Mouse (Mus musculus) forebrain, postnatal 0 days (tissue): ENCODE measurements around the gene Nfix. TPM values are rescaled to one million over a fixed set of nuclear protein-coding genes. Genes with fewer than 3 reads are reported as not detected.

Experiments
- ATAC-seq: fragments of 200-750 bp; cut with Nextera tagmentation; 2 replicates; pipeline ENCODE4 v1.8.0; 2017; ENCODE audit warnings: mild to moderate bottlenecking, moderate library complexity
- DNase-seq: peaks from one replicate; pipeline ENCODE4 v3.0.0-alpha.2; 2015
- H3K27ac ChIP-seq: fragments of 300-500 bp; sonication (generic); 2 replicates; pipeline ENCODE4 v1.5.1; 2014; ENCODE audit warnings: low read depth, mild to moderate bottlenecking, antibody characterized with exemption, low read length, moderate library complexity, mixed read lengths
- H3K27me3 ChIP-seq: fragments of 300-500 bp; sonication (generic); 2 replicates; pipeline ENCODE4 v1.6.1; 2014; ENCODE audit warnings: mild to moderate bottlenecking, low read length, mixed read lengths; ENCODE audit not compliant: insufficient read depth
- H3K36me3 ChIP-seq: fragments of 300-500 bp; sonication (generic); 2 replicates; pipeline ENCODE4 v1.6.1; 2014; ENCODE audit warnings: mild to moderate bottlenecking, moderate library complexity; ENCODE audit not compliant: insufficient read depth
- H3K4me1 ChIP-seq: fragments of 300-500 bp; sonication (generic); 2 replicates; pipeline ENCODE4 v1.6.1; 2014; ENCODE audit warnings: antibody characterized with exemption; ENCODE audit not compliant: insufficient read depth
- H3K4me2 ChIP-seq: fragments of 300-500 bp; sonication (generic); 2 replicates; pipeline ENCODE4 v1.6.1; 2014; ENCODE audit warnings: low read depth, mild to moderate bottlenecking, moderate library complexity
- H3K4me3 ChIP-seq: fragments of 300-500 bp; sonication (generic); 2 replicates; pipeline ENCODE4 v1.5.1; 2014; ENCODE audit warnings: low read depth, low read length, mixed read lengths
- H3K9ac ChIP-seq: fragments of 300-500 bp; sonication (generic); 2 replicates; pipeline ENCODE4 v1.6.1; 2014; ENCODE audit warnings: mild to moderate bottlenecking
- H3K9me3 ChIP-seq: fragments of 300-500 bp; sonication (generic); 2 replicates; pipeline ENCODE4 v1.6.1; 2016; ENCODE audit warnings: low read length
- CTCF ChIP-seq: sonication (generic); IDR thresholded peaks from 2 replicates; pipeline ENCODE4 v1.5.1; 2016; ENCODE audit warnings: antibody characterized with exemption, control low read depth, low read depth
- WGBS: fragments of 180-500 bp; shearing (Covaris S2); extraction: QIAGEN DNeasy Blood & Tissue Kit; methylation state at CpG from one replicate; pipeline ENCODE4 v1.1.7; 2014; 5-methylcytosine and 5-hydroxymethylcytosine counted together
- polyA plus RNA-seq: library from polyadenylated mRNA; unstranded; fragments of >200 nt; fragmentation: Nextera tagmentation; extraction: Ambion mirVana; gene quantifications from 2 replicates; pipeline ENCODE4 v1.2.1, GENCODE M21; 2015
- total RNA-seq: library from RNA; depleted of rRNA; stranded (reverse); fragments of >200 nt; gene quantifications from 2 replicates; pipeline ENCODE4 v1.2.3, GENCODE M21; 2014

Gene Nfix
- total and polyA plus RNA-seq, 2 experiments from 2014 or later = 111 to 376 TPM

GRCm38 (mm10) chr8:84658951-84659350 lies 141.2 kb downstream of the Nfix start:
- no peak for TF ChIP-seq CTCF
- no peaks in the 10 kb centered on the region for H3K9me3 ChIP-seq
- H3K27ac ChIP-seq = no peak overlapping the region
- WGBS = 54% methylated on average over 1 of the region's 1 CpGs
- no peaks in the 10 kb centered on the region for H3K27me3 ChIP-seq
- peaks cover 7% of the 10 kb centered on the region for H3K4me1 ChIP-seq
- DNase-seq (no peak), ATAC-seq (no peak)
- H3K4me2 ChIP-seq = no peak overlapping the region
- no peaks in the 10 kb centered on the region for H3K36me3 ChIP-seq
- no peak overlapping the region for H3K4me3 ChIP-seq
- H3K9ac ChIP-seq = no peak overlapping the region

DNA sequence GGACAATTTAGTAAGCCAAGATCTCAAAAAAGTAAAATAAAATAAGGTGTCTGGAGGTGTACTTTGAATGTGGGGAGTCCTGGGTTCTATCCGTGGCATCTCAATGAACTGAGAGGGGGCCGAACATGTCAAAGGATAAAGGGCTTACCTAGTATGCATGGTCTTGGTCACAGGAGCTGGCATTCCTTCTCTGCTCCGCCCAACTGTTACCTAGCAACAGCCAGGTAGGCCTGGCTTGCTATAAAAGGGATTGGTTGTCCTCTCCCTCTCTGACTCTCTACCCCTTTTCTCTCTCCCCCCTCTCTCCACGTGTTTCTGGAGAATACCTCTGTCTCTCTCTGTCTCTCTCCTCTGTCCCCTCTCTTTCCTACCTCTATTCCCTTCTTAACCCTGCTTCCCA lies 142.5 kb downstream of the Nfix start:
- no peak for TF ChIP-seq CTCF
- no peak for DNase-seq
- no peak overlapping the region for H3K4me2 ChIP-seq
- no peak overlapping the region for H3K9ac ChIP-seq
- no peaks in the 10 kb centered on the region for H3K36me3 ChIP-seq
- no peaks in the 10 kb centered on the region for H3K9me3 ChIP-seq
- H3K4me1 ChIP-seq = no peaks in the 10 kb centered on the region
- ATAC-seq = no peak
- no peak overlapping the region for H3K4me3 ChIP-seq
- no peak overlapping the region for H3K27ac ChIP-seq
- no peaks in the 10 kb centered on the region for H3K27me3 ChIP-seq
- 44% methylated on average over 4 of the region's 4 CpGs for WGBS

DNA sequence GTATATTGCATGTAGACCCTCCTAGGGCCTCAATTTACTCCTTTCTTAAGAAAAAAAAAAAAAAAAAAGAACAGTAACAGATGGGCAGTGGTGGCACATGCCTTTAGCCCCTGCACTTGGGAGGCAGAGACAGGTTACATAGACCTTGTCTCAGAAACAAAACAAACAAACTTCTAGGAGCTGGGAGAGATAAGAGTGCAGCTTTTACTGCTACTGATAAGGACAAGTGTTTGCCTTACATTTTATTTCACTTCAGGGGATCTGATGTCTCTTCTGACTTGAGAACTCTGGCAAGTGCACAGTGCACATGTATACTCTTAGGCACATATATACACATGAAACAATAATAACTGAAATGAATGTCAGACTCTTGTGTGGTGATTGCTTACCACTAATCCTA lies 142.9 kb downstream of the Nfix start:
- H3K4me3 ChIP-seq = no peak overlapping the region
- TF ChIP-seq CTCF = no peak
- no peak for ATAC-seq
- H3K27me3 ChIP-seq = no peaks in the 10 kb centered on the region
- H3K4me1 ChIP-seq = no peaks in the 10 kb centered on the region
- H3K9ac ChIP-seq = no peak overlapping the region
- no peak for DNase-seq
- H3K36me3 ChIP-seq = no peaks in the 10 kb centered on the region
- H3K4me2 ChIP-seq = no peak overlapping the region
- no peaks in the 10 kb centered on the region for H3K9me3 ChIP-seq
- H3K27ac ChIP-seq = no peak overlapping the region

DNA sequence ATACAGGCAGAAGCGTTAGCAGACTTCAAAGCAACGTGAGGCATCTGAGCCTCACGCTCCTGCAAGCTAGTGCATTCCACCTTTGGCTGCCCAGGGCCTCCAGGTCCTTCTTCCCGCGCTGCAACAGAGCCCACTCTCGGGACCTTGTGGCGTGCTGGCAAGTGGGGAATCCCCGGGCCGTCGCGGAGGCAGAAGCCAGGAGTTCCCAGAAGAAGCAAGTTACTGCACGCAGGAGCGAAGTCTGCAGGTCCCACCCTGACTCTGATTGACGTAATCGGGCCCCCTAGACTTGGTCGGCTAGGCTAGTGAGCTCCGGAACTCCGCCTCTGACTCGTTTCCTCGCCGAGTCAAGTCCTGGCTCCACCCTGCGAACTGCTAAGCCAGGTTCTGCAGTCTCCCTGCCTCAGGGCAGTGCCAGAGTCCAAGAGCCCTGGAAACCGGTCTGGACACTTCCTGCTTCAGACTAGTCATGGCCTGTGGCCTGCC lies 143.5 kb downstream of the Nfix start:
- ATAC-seq = 0 out of 2 replicates have a peak, but pooled peaks have one; percentile 17
- WGBS = 7% methylated on average over 23 of the region's 23 CpGs

GRCm38 (mm10) chr8:84656191-84656525 lies 144.0 kb downstream of the Nfix start:
- Histone ChIP-seq H3K27me3 (no peaks in the 10 kb centered on the region), H3K4me3 (peak overlapping the region; percentile 17), H3K4me1 (no peaks in the 10 kb centered on the region), H3K4me2 (peak overlapping the region; percentile 45), H3K9me3 (no peaks in the 10 kb centered on the region), H3K36me3 (no peaks in the 10 kb centered on the region), H3K27ac (peak overlapping the region; percentile 51), H3K9ac (peak overlapping the region; percentile 45)
- no peak for TF ChIP-seq CTCF
- DNase-seq = no peak
- peak; percentile 25; the same call in 1 of the 2 replicates for ATAC-seq
- WGBS = 6% methylated on average over 10 of the region's 10 CpGs

More for the DNA sequence above, 143.5 kb downstream of the Nfix start:
- no peak for DNase-seq
- H3K4me2 ChIP-seq = peak overlapping the region; percentile 45
- TF ChIP-seq CTCF = no peak
- no peaks in the 10 kb centered on the region for H3K9me3 ChIP-seq
- no peaks in the 10 kb centered on the region for H3K27me3 ChIP-seq
- no peaks in the 10 kb centered on the region for H3K36me3 ChIP-seq
- H3K4me1 ChIP-seq = no peaks in the 10 kb centered on the region
- H3K4me3 ChIP-seq = peak overlapping the region; percentile 17; the same call in 1 of the 2 replicates
- peak overlapping the region; percentile 45 for H3K9ac ChIP-seq
- H3K27ac ChIP-seq = peak overlapping the region; percentile 51; the same call in 1 of the 2 replicates

DNA sequence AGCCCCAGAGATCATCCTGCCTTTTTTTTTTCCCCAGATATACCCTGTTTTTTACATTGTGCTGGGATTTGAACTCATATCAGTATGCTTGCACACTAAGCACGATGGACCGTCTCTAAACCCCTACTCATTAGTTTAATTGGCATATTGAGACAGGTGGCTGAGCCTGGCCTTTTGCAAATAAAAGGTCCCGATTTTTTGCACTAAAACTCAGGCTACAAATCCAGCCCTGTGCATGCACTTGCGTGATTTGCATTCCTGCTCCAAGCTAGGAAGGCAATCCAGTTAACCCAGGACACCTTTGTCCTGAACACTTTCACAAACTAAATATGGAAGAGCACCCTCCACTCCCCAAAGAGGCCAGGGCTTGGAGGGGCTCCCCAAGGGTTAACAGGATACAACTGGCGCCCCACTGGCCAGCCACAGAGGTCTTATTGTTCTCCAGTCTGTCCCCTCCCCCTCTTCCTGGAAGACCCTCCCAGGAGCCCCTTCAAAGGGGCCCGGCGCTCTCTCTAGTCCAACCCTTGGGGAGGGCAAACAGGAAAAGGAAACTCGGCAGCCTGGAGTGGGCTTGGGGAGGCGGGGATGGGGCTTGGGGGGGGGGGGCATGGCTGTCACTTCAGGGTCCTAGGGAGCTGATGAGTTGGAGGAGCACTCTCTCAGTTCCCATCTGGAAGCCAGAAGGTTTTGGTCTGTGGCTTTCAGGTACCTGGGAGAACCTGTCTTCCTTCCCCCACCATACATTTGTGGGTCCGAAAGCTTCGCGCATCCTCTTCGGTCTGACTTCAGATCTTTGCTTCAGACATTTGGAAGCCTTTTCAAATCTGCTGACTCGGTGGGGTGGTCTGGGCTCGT lies 144.6 kb downstream of the Nfix start:
- peak overlapping the region; percentile 45 for H3K9ac ChIP-seq
- H3K9me3 ChIP-seq = no peaks in the 10 kb centered on the region
- WGBS = 3% methylated on average over 14 of the region's 15 CpGs
- no peaks in the 10 kb centered on the region for H3K4me1 ChIP-seq
- ATAC-seq (peak; percentile 87), DNase-seq (peak; percentile 34)
- no peaks in the 10 kb centered on the region for H3K27me3 ChIP-seq
- peak overlapping the region; percentile 17 for H3K4me3 ChIP-seq
- TF ChIP-seq CTCF = no peak
- H3K27ac ChIP-seq = peak overlapping the region; percentile 51
- H3K4me2 ChIP-seq = peak overlapping the region; percentile 45
- H3K36me3 ChIP-seq = no peaks in the 10 kb centered on the region

GRCm38 (mm10) chr8:84654597-84654996 lies 145.5 kb downstream of the Nfix start:
- no peaks in the 10 kb centered on the region for H3K27me3 ChIP-seq
- peak; percentile 26; the same call in 1 of the 2 replicates for TF ChIP-seq CTCF
- no peaks in the 10 kb centered on the region for H3K9me3 ChIP-seq
- 51% methylated on average over 4 of the region's 4 CpGs for WGBS
- H3K27ac ChIP-seq = no peak overlapping the region
- DNase-seq (no peak), ATAC-seq (no peak)
- no peaks in the 10 kb centered on the region for H3K36me3 ChIP-seq
- H3K4me3 ChIP-seq = no peak overlapping the region
- H3K9ac ChIP-seq = no peak overlapping the region
- H3K4me1 ChIP-seq = no peaks in the 10 kb centered on the region
- H3K4me2 ChIP-seq = no peak overlapping the region
